Mouse (Mus musculus): Measurements from ENCODE around the gene Wasf2. TPM values are rescaled to one million over a fixed set of nuclear protein-coding genes. Genes with fewer than 3 reads are reported as not detected.

Gene Wasf2
- total and polyA plus RNA-seq, 2 experiments from 2014 or later: 11.3 to 24.1 TPM

GRCm38 (mm10) chr4:133085783-133086342 is 44.4 kb upstream of the Wasf2 start:
- Histone ChIP-seq H3K4me3 (ENCODE audit: low read depth, low read length) (peak overlapping the region; percentile 39), H3K9me3 (ENCODE audit: low read length) (no peaks in the 10 kb centered on the region), H3K4me1 (ENCODE audit: insufficient read depth) (peaks cover 36% of the 10 kb centered on the region), H3K27me3 (ENCODE audit: insufficient read depth, low read length) (no peaks in the 10 kb centered on the region), H3K4me2 (ENCODE audit: low read depth) (peak overlapping the region; percentile 94), H3K36me3 (ENCODE audit: insufficient read depth) (no peaks in the 10 kb centered on the region), H3K9ac (peak overlapping the region; percentile 59), H3K27ac (ENCODE audit: low read depth, low read length) (peak overlapping the region; percentile 51)
- TF ChIP-seq CTCF (IDR thresholded peaks at IDR 0.05; ENCODE audit: low read depth): no peak
- DNase-seq (peak; percentile 57), ATAC-seq (peak; percentile 28; the same call in 1 of the 2 replicates)
- 16% methylated on average over 12 of the region's 12 CpGs for WGBS

DNA sequence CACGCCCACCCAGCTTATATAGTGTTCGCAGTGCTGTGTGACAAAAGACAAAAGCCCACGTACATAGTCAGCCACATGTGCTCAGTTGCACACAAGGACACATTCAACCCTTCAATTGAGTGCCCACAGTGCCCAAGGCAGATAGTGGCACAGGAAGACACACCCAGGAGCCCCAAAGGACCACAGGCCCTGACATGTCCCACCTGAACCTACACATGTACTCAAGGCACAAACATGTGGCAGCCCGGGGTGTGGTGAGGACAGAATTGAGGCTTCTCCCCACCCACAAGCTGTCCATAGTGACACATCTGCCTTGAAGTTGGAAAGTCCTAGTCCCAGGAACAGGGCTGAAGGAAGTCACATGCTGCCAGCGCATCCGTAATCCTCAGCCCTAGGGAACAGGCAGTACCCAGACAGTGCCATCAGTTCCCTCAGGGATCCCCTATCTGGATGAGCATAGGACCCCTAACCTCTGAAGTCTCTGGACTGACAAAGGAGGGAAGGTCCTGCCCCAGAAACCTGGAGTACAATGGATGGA is 43.1 kb upstream of the Wasf2 start:
- H3K27me3 ChIP-seq (ENCODE audit: insufficient read depth, low read length): no peaks in the 10 kb centered on the region
- H3K27ac ChIP-seq (ENCODE audit: low read depth, low read length): 0 out of 2 replicates have a peak overlapping the region, but pooled peaks have one; percentile 22
- no peak for TF ChIP-seq CTCF (IDR thresholded peaks at IDR 0.05; ENCODE audit: low read depth)
- no peak overlapping the region for H3K9ac ChIP-seq
- no peaks in the 10 kb centered on the region for H3K36me3 ChIP-seq (ENCODE audit: insufficient read depth)
- no peak overlapping the region for H3K4me3 ChIP-seq (ENCODE audit: low read depth, low read length)
- no peak for DNase-seq
- no peaks in the 10 kb centered on the region for H3K9me3 ChIP-seq (ENCODE audit: low read length)
- H3K4me1 ChIP-seq (ENCODE audit: insufficient read depth): peaks cover 44% of the 10 kb centered on the region
- WGBS: 92% methylated on average over 6 of the region's 6 CpGs
- ATAC-seq: no peak
- H3K4me2 ChIP-seq (ENCODE audit: low read depth): no peak overlapping the region

DNA sequence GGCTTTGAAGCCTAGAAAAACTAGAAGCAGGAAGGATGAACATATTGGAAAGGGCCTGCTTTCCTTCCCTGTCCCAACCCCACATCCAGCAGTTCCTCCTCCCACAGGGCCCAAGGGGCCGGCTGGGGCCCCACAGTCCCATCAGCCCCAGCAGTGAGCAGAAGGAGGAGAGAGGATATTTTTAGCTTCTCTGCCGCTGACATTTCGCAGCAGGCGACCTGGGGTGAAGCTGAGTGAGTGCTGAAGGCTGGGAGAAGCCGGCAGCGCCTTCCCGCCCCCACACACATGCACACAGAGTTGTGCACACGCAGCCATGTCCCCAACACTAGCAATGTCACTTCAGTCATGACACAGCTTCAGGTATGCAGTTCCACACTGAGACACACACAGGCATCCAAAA is 42.5 kb upstream of the Wasf2 start:
- Histone ChIP-seq H3K36me3 (ENCODE audit: insufficient read depth) (no peaks in the 10 kb centered on the region), H3K27me3 (ENCODE audit: insufficient read depth, low read length) (no peaks in the 10 kb centered on the region), H3K9me3 (ENCODE audit: low read length) (no peaks in the 10 kb centered on the region), H3K4me2 (ENCODE audit: low read depth) (no peak overlapping the region), H3K9ac (no peak overlapping the region), H3K4me1 (ENCODE audit: insufficient read depth) (peaks cover 47% of the 10 kb centered on the region), H3K4me3 (ENCODE audit: low read depth, low read length) (no peak overlapping the region), H3K27ac (ENCODE audit: low read depth, low read length) (0 out of 2 replicates have a peak overlapping the region, but pooled peaks have one; percentile 22)
- DNase-seq (no peak), ATAC-seq (no peak)
- TF ChIP-seq CTCF (IDR thresholded peaks at IDR 0.05; ENCODE audit: low read depth): no peak
- 42% methylated on average over 8 of the region's 8 CpGs for WGBS

DNA sequence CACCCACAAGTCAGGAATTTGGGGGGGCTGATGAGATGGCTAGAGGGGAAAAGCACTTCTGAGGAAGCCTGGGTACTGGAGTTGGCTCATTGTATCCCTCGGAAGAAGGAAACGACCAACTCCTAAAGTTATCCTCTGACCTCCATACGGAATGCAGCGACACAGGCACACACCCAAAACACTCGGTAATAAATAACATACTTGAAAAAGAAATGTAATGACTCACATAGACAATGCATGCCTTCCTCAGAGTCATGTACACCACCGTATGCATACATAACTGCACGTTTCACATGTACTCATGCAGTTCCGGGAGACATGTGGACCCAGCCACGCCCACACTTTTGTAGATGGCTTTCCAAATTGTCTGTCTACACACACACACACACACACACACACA is 41.0 kb upstream of the Wasf2 start:
- Histone ChIP-seq H3K9me3 (ENCODE audit: low read length) (no peaks in the 10 kb centered on the region), H3K4me2 (ENCODE audit: low read depth) (no peak overlapping the region), H3K4me3 (ENCODE audit: low read depth, low read length) (no peak overlapping the region), H3K9ac (no peak overlapping the region), H3K27ac (ENCODE audit: low read depth, low read length) (no peak overlapping the region), H3K27me3 (ENCODE audit: insufficient read depth, low read length) (no peaks in the 10 kb centered on the region), H3K4me1 (ENCODE audit: insufficient read depth) (peaks cover 51% of the 10 kb centered on the region), H3K36me3 (ENCODE audit: insufficient read depth) (no peaks in the 10 kb centered on the region)
- no peak for TF ChIP-seq CTCF (IDR thresholded peaks at IDR 0.05; ENCODE audit: low read depth)
- WGBS: 80% methylated on average over 9 of the region's 9 CpGs
- no peak for DNase-seq
- ATAC-seq: no peak

DNA sequence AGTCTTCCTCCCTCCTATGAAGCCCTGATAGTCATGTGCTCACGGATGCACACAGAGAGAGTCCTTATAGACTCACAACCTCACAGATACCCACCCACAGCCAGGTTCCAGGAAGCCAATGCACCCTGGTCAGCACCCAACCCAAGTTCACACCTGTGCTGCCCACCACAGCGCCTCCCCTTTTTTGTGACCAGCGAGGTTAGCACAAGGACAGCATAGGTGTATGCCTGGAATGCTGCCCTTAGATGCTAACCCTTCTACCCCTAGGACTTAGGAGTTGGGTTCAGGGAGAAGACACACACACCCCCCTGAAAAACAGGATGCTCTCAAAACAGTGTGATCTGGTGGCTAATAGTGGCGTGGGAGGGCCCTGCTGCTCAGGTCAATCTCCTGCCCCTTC is 40.5 kb upstream of the Wasf2 start:
- H3K27me3 ChIP-seq (ENCODE audit: insufficient read depth, low read length): no peaks in the 10 kb centered on the region
- 80% methylated on average over 4 of the region's 4 CpGs for WGBS
- no peaks in the 10 kb centered on the region for H3K36me3 ChIP-seq (ENCODE audit: insufficient read depth)
- peaks cover 47% of the 10 kb centered on the region for H3K4me1 ChIP-seq (ENCODE audit: insufficient read depth)
- no peak for TF ChIP-seq CTCF (IDR thresholded peaks at IDR 0.05; ENCODE audit: low read depth)
- H3K27ac ChIP-seq (ENCODE audit: low read depth, low read length): peak overlapping the region; percentile 90
- no peak for DNase-seq
- peak overlapping the region; percentile 3; the same call in 1 of the 2 replicates for H3K9ac ChIP-seq
- no peak overlapping the region for H3K4me2 ChIP-seq (ENCODE audit: low read depth)
- no peak overlapping the region for H3K4me3 ChIP-seq (ENCODE audit: low read depth, low read length)
- no peaks in the 10 kb centered on the region for H3K9me3 ChIP-seq (ENCODE audit: low read length)
- ATAC-seq: no peak

DNA sequence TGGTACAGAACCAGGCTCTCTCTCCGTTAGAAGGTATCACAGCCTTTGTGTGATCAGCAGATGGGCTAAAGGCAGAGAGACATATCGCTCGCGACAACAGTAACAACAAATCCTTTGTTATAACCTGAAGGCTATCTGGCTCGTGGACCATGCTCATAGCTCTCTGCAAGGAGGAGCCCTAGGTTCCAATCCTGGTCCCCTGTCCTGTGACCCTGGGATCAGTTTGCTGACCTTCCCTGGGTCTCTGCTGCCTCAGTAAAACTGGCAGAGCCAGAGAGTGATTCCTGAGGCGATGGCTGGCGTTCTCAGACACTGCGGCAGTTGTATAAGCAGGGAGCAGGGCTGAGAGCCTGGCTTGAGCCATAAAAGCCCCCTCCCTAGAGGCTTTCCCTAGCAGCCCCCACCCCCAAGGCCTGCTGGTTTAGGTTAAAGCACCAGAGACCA is 40.0 kb upstream of the Wasf2 start:
- H3K27me3 ChIP-seq (ENCODE audit: insufficient read depth, low read length): no peaks in the 10 kb centered on the region
- DNase-seq: peak; percentile 58
- peak overlapping the region; percentile 3; the same call in 1 of the 2 replicates for H3K9ac ChIP-seq
- peak overlapping the region; percentile 1 for H3K4me2 ChIP-seq (ENCODE audit: low read depth)
- peak; percentile 10 for ATAC-seq
- no peaks in the 10 kb centered on the region for H3K9me3 ChIP-seq (ENCODE audit: low read length)
- no peaks in the 10 kb centered on the region for H3K36me3 ChIP-seq (ENCODE audit: insufficient read depth)
- no peak overlapping the region for H3K4me3 ChIP-seq (ENCODE audit: low read depth, low read length)
- H3K4me1 ChIP-seq (ENCODE audit: insufficient read depth): peaks cover 47% of the 10 kb centered on the region
- no peak for TF ChIP-seq CTCF (IDR thresholded peaks at IDR 0.05; ENCODE audit: low read depth)
- WGBS: 22% methylated on average over 8 of the region's 8 CpGs
- peak overlapping the region; percentile 90 for H3K27ac ChIP-seq (ENCODE audit: low read depth, low read length)

GRCm38 (mm10) chr4:133090720-133091458 is 39.4 kb upstream of the Wasf2 start:
- Histone ChIP-seq H3K9ac (peak overlapping the region; percentile 3; the same call in 1 of the 2 replicates), H3K4me3 (ENCODE audit: low read depth, low read length) (no peak overlapping the region), H3K9me3 (ENCODE audit: low read length) (no peaks in the 10 kb centered on the region), H3K4me1 (ENCODE audit: insufficient read depth) (peaks cover 45% of the 10 kb centered on the region), H3K27me3 (ENCODE audit: insufficient read depth, low read length) (no peaks in the 10 kb centered on the region), H3K4me2 (ENCODE audit: low read depth) (peak overlapping the region; percentile 1; the same call in 1 of the 2 replicates), H3K27ac (ENCODE audit: low read depth, low read length) (peak overlapping the region; percentile 90), H3K36me3 (ENCODE audit: insufficient read depth) (no peaks in the 10 kb centered on the region)
- 14% methylated on average over 17 of the region's 18 CpGs for WGBS
- DNase-seq (peak; percentile 92), ATAC-seq (peak; percentile 66)
- peak; percentile 17; the same call in 1 of the 2 replicates for TF ChIP-seq CTCF (IDR thresholded peaks at IDR 0.05; ENCODE audit: low read depth)

Data from forebrain, postnatal 0 days (tissue).